Mouse (Mus musculus): ENCODE data around the gene Setdb1. TPM values are rescaled to one million over a fixed set of nuclear protein-coding genes. Genes with fewer than 3 reads are reported as not detected.
"Not testable (repeated sequence)": the region's sequence is repeated elsewhere in the genome, so short reads cannot be mapped to it uniquely, and the experiment has no call there.

Gene Setdb1
- polyA plus RNA-seq, 1 experiment from 2014 or later: 16.7 TPM

DNA sequence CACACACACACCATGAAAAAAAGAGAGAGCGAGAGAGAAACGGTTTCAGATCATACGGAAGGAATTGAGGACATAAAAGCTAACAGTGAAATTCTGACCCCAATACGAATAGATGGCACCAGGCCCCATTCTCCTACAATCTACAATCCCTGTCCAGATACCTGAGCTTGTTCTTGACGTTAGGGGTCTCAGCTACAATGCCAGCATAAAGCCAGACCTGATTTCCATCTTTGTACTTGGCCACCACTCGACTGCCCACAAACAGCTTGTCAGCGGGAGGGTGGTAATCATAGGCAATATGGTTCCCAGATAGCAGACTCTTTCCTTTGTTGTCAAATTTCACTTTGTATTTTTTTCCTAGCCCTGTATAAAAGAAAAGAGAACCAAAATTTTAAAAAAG is 10.5 kb downstream of the Setdb1 start:
- Histone ChIP-seq H3K9me3 (replicated peaks) (no peaks in the 10 kb centered on the region), H3K27ac (no peak overlapping the region), H3K36me3 (peaks cover 77% of the 10 kb centered on the region), H3K4me2 (no peak overlapping the region), H3K27me3 (no peaks in the 10 kb centered on the region), H3K4me3 (no peak overlapping the region), H3K4me1 (replicated peaks) (no peaks in the 10 kb centered on the region), H3K9ac (no peak overlapping the region)
- ATAC-seq (replicated peaks; ENCODE audit: insufficient number of reproducible peaks, insufficient read depth, low FRiP score, low read depth): no peak
- WGBS: 90% methylated on average over 7 of the region's 7 CpGs

DNA sequence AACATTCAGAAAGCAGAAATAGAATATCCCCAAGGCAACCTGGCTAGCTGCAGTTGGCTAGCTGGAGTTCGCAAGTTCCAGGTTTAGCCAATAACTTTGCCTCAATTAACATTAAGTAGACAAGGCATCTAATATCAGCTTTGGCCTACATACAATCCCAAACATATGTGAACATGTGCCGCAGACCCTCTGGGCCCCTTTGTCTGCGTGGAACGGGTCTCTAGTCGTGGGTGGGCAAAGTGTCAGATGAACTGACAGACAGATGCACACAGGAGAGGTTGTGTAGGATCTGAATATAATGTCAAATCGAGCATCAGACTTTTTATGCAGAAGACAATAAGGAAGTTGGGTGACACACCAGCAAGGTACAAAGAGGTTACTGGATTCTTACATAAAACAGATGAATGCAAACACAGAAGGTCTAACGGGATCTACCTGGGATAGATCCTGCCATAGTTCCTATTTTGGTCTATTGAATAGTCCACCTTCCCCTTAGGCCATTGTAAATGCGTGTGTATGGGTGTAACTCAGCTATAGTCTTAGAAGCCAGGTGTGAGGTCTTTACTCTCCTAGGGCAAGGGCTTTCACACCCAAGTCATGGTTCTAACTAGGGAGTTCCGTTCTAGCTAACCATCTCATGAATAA is 13.5 kb downstream of the Setdb1 start:
- H3K9me3 ChIP-seq (replicated peaks); H3K27me3 ChIP-seq; ATAC-seq (replicated peaks; ENCODE audit: insufficient number of reproducible peaks, insufficient read depth, low FRiP score, low read depth); H3K27ac ChIP-seq; H3K4me1 ChIP-seq (replicated peaks); H3K4me2 ChIP-seq; H3K9ac ChIP-seq; H3K4me3 ChIP-seq: not testable (repeated sequence)
- peaks cover 82% of the 10 kb centered on the region for H3K36me3 ChIP-seq
- 96% methylated on average over 9 of the region's 9 CpGs for WGBS

GRCm38 (mm10) chr3:95338251-95338650 is 18.8 kb downstream of the Setdb1 start:
- Histone ChIP-seq H3K36me3 (peaks cover 84% of the 10 kb centered on the region), H3K27ac (no peak overlapping the region), H3K4me1 (replicated peaks) (no peaks in the 10 kb centered on the region), H3K9ac (no peak overlapping the region), H3K4me3 (no peak overlapping the region), H3K27me3 (no peaks in the 10 kb centered on the region), H3K9me3 (replicated peaks) (no peaks in the 10 kb centered on the region), H3K4me2 (no peak overlapping the region)
- WGBS: 91% methylated on average over 4 of the region's 4 CpGs
- no peak for ATAC-seq (replicated peaks; ENCODE audit: insufficient number of reproducible peaks, insufficient read depth, low FRiP score, low read depth)

DNA sequence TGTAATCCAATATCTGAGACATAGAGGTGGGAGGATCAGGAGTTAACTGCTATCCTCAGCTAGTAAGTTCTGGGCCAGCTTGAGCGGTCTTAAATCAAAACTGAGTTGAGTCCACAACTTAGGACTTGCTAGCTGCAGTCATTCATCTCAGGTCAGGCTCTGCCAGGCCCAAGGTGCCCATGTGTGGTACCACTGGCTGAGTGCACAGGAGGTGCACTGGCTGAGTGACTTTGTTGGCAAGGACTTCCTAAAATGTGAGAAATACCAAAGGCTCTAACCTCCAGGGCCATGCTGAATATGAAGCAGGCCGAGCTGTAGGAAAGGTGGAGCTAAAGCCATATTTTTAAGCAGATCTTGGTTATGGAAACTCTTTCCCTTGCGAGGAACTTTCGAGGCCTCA is 19.7 kb downstream of the Setdb1 start:
- H3K9me3 ChIP-seq (replicated peaks): no peaks in the 10 kb centered on the region
- no peak overlapping the region for H3K27ac ChIP-seq
- no peak overlapping the region for H3K9ac ChIP-seq
- 95% methylated on average over 4 of the region's 4 CpGs for WGBS
- no peaks in the 10 kb centered on the region for H3K4me1 ChIP-seq (replicated peaks)
- no peaks in the 10 kb centered on the region for H3K27me3 ChIP-seq
- ATAC-seq (replicated peaks; ENCODE audit: insufficient number of reproducible peaks, insufficient read depth, low FRiP score, low read depth): no peak
- no peak overlapping the region for H3K4me2 ChIP-seq
- peaks cover 84% of the 10 kb centered on the region for H3K36me3 ChIP-seq
- no peak overlapping the region for H3K4me3 ChIP-seq

- Histone ChIP-seq H3K27me3 (no peaks in the 10 kb centered on the region), H3K4me3 (no peak overlapping the region), H3K27ac (no peak overlapping the region), H3K36me3 (peaks cover 51% of the 10 kb centered on the region), H3K9ac (no peak overlapping the region), H3K9me3 (replicated peaks) (no peaks in the 10 kb centered on the region), H3K4me2 (no peak overlapping the region), H3K4me1 (replicated peaks) (no peaks in the 10 kb centered on the region)
- no peak for ATAC-seq (replicated peaks; ENCODE audit: insufficient number of reproducible peaks, insufficient read depth, low FRiP score, low read depth)
- 90% methylated on average over 1 of the region's 1 CpGs for WGBS
These were observed 25.5 kb downstream of the Setdb1 start for GRCm38 (mm10) chr3:95331528-95331927.

GRCm38 (mm10) chr3:95328803-95329404 is 28.1 kb downstream of the Setdb1 start:
- H3K4me1 ChIP-seq (replicated peaks): no peaks in the 10 kb centered on the region
- no peak for ATAC-seq (replicated peaks; ENCODE audit: insufficient number of reproducible peaks, insufficient read depth, low FRiP score, low read depth)
- H3K4me3 ChIP-seq: no peak overlapping the region
- peaks cover 64% of the 10 kb centered on the region for H3K36me3 ChIP-seq
- H3K9ac ChIP-seq: no peak overlapping the region
- H3K9me3 ChIP-seq (replicated peaks): no peaks in the 10 kb centered on the region
- H3K4me2 ChIP-seq: no peak overlapping the region
- WGBS: 78% methylated on average over 1 of the region's 1 CpGs
- no peak overlapping the region for H3K27ac ChIP-seq
- H3K27me3 ChIP-seq: no peaks in the 10 kb centered on the region

DNA sequence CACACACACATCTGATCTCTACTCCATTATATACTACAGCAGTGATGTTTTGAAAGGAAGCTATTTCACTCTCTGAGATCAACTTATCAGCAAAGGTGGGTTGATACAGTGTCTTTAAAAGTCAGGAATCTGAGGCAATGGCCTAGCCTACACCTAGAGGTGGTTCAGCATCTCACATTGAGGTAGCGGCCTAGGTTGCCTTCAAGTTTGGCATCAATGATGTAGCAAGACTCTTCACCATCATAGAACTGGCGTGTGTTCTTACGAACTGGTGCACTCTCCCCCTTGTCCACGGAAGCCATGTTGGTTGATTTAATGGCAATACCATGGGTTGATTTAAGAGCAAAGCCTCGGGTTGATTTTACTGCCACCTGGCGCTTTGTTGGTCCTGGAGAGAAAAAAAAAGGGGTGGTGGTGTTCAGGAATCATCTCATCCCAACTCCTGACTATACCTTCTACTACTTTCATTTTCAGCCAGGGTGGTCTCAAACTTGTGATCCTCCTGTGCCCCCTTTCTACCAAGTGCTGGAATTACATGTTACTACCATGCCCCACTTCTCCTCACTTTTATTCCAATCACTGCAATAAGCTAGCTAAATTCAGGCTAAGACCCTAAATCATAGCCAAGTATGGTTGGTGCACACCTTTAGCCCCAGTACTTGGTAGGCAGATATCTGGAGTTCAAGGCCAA is 32.4 kb downstream of the Setdb1 start:
- WGBS: 92% methylated on average over 6 of the region's 6 CpGs
- no peaks in the 10 kb centered on the region for H3K4me1 ChIP-seq (replicated peaks)
- H3K27ac ChIP-seq: no peak overlapping the region

DNA sequence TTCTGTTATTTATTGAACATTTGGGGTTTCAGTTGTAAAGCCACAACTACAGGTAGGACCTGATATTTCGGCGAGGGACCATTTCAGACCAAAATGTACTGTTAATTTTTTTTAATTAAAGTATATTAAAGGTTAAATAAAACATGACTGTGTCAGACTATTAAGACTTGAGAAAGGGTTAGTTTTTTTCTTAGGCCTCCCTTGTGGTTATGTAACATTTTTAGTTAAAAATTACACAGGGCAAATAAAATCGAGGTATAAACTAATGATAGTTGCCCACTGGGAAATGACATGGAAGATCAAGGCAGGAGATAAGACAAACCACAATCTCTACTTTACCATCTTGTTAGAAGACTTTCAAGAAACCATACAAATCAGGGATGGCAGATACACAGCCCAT is 33.6 kb downstream of the Setdb1 start:
- Histone ChIP-seq H3K4me1 (replicated peaks) (peaks cover 9% of the 10 kb centered on the region), H3K4me2 (no peak overlapping the region), H3K27me3 (no peaks in the 10 kb centered on the region), H3K9me3 (replicated peaks) (no peaks in the 10 kb centered on the region), H3K36me3 (peaks cover 77% of the 10 kb centered on the region), H3K9ac (no peak overlapping the region), H3K27ac (no peak overlapping the region), H3K4me3 (no peak overlapping the region)
- WGBS: 91% methylated on average over 3 of the region's 3 CpGs
- ATAC-seq (replicated peaks; ENCODE audit: insufficient number of reproducible peaks, insufficient read depth, low FRiP score, low read depth): no peak

More for the DNA sequence above, 32.4 kb downstream of the Setdb1 start:
- Histone ChIP-seq H3K27me3 (no peaks in the 10 kb centered on the region), H3K4me3 (no peak overlapping the region), H3K36me3 (peaks cover 81% of the 10 kb centered on the region), H3K9ac (no peak overlapping the region), H3K4me2 (no peak overlapping the region), H3K9me3 (replicated peaks) (no peaks in the 10 kb centered on the region)
- no peak for ATAC-seq (replicated peaks; ENCODE audit: insufficient number of reproducible peaks, insufficient read depth, low FRiP score, low read depth)

DNA sequence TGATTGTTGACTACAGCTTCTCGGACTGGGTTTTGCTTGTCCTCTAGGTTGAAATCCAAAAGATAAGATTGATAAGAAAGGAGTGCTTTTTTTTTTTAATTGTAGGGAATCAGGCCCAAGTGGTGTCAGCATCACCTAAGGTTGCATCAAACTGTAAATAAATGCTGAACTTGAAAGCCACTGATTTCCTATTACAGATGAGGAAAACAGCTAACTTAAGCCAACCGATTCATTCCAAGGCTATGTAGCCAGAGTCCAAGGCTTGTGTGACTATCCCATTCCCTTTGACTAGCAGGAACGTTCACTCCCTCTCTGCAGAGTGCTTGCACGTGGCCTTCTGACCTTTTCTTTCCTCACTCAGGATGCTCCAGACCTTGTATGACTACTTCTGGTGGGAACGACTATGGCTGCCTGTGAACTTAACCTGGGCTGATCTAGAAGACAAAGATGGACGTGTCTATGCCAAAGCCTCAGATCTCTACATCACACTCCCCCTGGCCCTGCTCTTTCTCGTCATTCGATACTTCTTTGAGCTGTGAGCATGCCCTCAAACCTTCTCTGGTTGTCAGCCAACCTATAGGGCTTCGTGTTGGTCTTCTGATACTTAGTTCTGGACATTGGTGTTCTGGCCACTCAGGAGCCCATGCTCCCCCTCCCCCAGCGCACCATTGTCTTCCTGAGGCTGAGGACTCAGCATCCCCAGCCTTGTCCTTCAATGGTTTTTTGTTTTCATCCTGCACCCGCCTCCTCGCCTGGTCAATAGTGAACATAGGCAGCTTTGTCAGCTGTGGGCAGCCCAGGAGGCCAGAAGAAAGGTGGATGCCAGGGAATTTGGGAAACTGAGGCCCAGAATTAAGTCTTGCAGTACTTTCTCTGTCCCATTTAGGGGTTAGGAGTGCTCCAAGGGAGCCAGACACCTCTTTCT is 37.0 kb downstream of the Setdb1 start:
- 73% methylated on average over 12 of the region's 12 CpGs for WGBS
- H3K4me3 ChIP-seq: no peak overlapping the region
- peaks cover 49% of the 10 kb centered on the region for H3K36me3 ChIP-seq
- no peak overlapping the region for H3K4me2 ChIP-seq
- no peaks in the 10 kb centered on the region for H3K27me3 ChIP-seq
- no peaks in the 10 kb centered on the region for H3K9me3 ChIP-seq (replicated peaks)
- no peak for ATAC-seq (replicated peaks; ENCODE audit: insufficient number of reproducible peaks, insufficient read depth, low FRiP score, low read depth)
- H3K27ac ChIP-seq: no peak overlapping the region
- H3K9ac ChIP-seq: no peak overlapping the region
- H3K4me1 ChIP-seq (replicated peaks): peaks cover 35% of the 10 kb centered on the region

DNA sequence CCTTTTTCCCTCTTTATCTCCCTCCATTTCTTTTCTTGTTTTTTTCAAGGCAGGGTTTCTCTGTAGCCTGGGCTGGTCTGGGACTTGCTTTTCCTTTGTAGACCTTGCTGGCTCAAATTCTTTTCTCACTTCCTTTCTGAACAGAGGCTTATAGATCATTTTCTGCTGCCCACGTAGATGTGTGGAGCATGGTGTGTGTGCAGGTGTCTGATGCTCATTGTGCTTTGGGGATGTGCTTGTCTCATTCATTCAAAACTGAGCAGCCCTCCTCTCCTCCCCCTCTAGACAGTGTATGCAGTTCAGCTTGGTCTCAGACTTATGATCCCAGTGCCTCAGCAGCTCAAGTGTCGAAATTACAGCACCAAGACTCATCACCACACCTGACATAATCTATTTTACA is 37.9 kb downstream of the Setdb1 start:
- ATAC-seq (replicated peaks; ENCODE audit: insufficient number of reproducible peaks, insufficient read depth, low FRiP score, low read depth): no peak
- Histone ChIP-seq H3K4me2 (no peak overlapping the region), H3K27ac (peak overlapping the region; percentile 71), H3K4me1 (replicated peaks) (peaks cover 37% of the 10 kb centered on the region), H3K27me3 (no peaks in the 10 kb centered on the region), H3K4me3 (no peak overlapping the region), H3K36me3 (peaks cover 40% of the 10 kb centered on the region), H3K9me3 (replicated peaks) (no peaks in the 10 kb centered on the region), H3K9ac (no peak overlapping the region)
- 48% methylated on average over 2 of the region's 2 CpGs for WGBS

GRCm38 (mm10) chr3:95318548-95318947 is 38.5 kb downstream of the Setdb1 start:
- Histone ChIP-seq H3K4me1 (replicated peaks) (peaks cover 37% of the 10 kb centered on the region), H3K36me3 (peaks cover 35% of the 10 kb centered on the region), H3K27ac (peak overlapping the region; percentile 71), H3K4me3 (no peak overlapping the region), H3K4me2 (no peak overlapping the region), H3K9ac (no peak overlapping the region), H3K27me3 (no peaks in the 10 kb centered on the region), H3K9me3 (replicated peaks) (no peaks in the 10 kb centered on the region)
- 29% methylated on average over 6 of the region's 6 CpGs for WGBS
- no peak for ATAC-seq (replicated peaks; ENCODE audit: insufficient number of reproducible peaks, insufficient read depth, low FRiP score, low read depth)

Data from heart, embryonic 15.5 days (tissue).